Mouse (Mus musculus): ENCODE measurements around the gene Ptbp3. TPM values are rescaled to one million over a fixed set of nuclear protein-coding genes. Genes with fewer than 3 reads are reported as not detected.

Gene Ptbp3
- polyA plus RNA-seq, 1 experiment from 2014 or later = 37.4 TPM

DNA sequence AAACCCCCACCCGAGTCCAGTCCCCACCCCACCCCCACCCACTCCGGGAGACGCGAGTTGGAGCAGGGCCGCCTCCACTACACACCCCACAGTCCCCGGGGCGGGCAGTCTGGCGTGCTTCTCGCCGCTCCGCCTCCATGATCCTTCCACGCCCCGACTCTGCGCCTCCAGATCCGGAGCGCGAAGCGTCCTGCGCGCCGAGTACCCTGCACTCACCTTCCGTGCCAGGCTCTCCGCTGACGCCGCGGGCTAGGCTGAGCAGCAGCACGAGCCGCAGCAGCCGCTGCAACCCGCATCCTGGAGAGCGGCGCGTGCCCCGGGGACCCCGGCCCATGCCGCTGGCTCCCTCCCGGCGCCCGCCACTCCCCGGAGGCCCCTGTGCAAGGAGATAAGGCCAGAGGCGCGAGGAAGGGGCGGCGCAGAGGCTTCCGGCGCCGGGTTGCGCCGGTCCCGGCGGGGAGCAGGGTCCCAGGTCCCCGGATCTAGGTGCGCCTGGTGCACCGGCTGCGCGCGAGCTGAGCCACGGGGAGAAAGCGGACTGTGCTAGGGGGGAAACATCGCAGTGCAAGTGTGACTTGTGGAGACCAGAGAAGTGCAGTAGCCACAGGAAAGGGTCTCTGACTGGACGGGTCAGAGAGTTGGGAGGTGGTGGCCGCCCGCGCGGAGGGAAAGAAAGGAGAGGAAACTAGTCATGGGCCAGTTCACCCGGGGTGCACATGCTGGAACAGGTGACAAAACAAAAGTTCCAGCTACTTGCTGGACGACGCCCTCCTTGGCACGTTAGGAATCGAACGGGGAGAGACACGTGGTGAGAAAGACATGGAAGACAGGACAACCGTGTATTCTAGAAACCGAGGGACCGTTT lies 110.9 kb downstream of the Ptbp3 start, which contains the start of gene Susd1:
Gene Susd1 (minus strand): TSS at position 644 of the 865 bp plus-strand sequence.
- WGBS = under 1% methylated on average over 74 of the region's 75 CpGs
- peak; percentile 78 for DNase-seq (ENCODE audit: low spot score)
- H3K36me3 ChIP-seq = no peaks in the 10 kb centered on the region
- H3K4me3 ChIP-seq = peak within 1 kb of the TSS; percentile 77
- H3K9me3 ChIP-seq (replicated peaks) = no peaks in the 10 kb centered on the region
- peaks cover 48% of the 10 kb centered on the region for H3K27me3 ChIP-seq (ENCODE audit: low read depth, poor library complexity, severe bottlenecking)
- H3K4me1 ChIP-seq = peaks cover 17% of the 10 kb centered on the region
- peak within 1 kb of the TSS; percentile 88 for H3K27ac ChIP-seq

GRCm38 (mm10) chr4:59435951-59436350 lies 113.2 kb downstream of the Ptbp3 start:
- Histone ChIP-seq H3K36me3 (no peaks in the 10 kb centered on the region), H3K9me3 (replicated peaks) (no peaks in the 10 kb centered on the region), H3K4me1 (peaks cover 20% of the 10 kb centered on the region), H3K27ac (no peak overlapping the region), H3K27me3 (ENCODE audit: low read depth, poor library complexity, severe bottlenecking) (peaks cover 48% of the 10 kb centered on the region), H3K4me3 (no peak overlapping the region)
- WGBS = 93% methylated on average over 4 of the region's 4 CpGs
- no peak for DNase-seq (ENCODE audit: low spot score)

DNA sequence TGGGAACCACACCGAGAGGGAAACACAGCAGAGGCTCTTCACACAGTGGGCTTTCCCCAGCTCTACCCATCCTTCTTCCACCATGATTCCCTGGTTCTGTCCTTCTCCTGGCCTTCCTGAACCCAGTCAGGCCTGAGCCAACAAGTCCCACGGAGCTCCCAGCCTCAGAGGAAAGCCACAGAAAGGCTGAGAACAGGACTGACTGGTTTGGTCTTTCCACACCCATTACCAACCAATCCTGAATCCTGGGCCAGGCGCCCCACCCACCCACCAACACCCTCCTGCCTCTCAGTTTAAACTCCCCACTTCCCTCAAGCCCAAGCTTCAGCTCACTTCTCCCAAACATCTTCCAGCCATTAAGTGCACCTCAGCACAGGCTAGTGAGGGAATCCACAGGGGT lies 115.1 kb downstream of the Ptbp3 start:
- Histone ChIP-seq H3K9me3 (replicated peaks) (no peaks in the 10 kb centered on the region), H3K36me3 (no peaks in the 10 kb centered on the region), H3K27ac (no peak overlapping the region), H3K27me3 (ENCODE audit: low read depth, poor library complexity, severe bottlenecking) (peaks cover 31% of the 10 kb centered on the region), H3K4me1 (peaks cover 20% of the 10 kb centered on the region), H3K4me3 (no peak overlapping the region)
- 62% methylated on average over 3 of the region's 3 CpGs for WGBS
- DNase-seq (ENCODE audit: low spot score) = no peak

GRCm38 (mm10) chr4:59429128-59429527 lies 120.0 kb downstream of the Ptbp3 start:
- H3K36me3 ChIP-seq = no peaks in the 10 kb centered on the region

DNA sequence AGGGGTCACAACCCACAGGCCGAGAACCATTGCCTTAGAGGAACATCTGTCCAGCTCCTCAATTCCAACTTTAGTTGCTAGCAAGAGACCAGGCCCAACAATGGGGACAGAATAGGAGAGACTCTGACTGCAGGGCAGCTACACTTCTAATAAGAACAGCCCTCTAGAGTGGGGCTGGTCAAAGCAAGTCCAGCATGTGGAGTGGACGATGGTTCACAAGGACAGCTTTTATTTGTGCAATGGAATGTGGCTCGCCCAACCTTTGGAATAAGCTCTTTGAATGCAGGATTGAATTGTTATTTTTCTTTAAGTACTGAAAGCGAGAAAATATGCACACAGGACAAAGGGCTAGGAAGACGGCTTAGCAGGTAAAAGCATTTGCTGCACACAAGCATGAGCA lies 122.7 kb downstream of the Ptbp3 start:
- H3K27ac ChIP-seq = no peak overlapping the region
- no peaks in the 10 kb centered on the region for H3K27me3 ChIP-seq (ENCODE audit: low read depth, poor library complexity, severe bottlenecking)
- H3K9me3 ChIP-seq (replicated peaks) = no peaks in the 10 kb centered on the region
- no peak overlapping the region for H3K4me3 ChIP-seq
- 89% methylated on average over 5 of the region's 5 CpGs for WGBS
- DNase-seq (ENCODE audit: low spot score) = no peak
- no peaks in the 10 kb centered on the region for H3K36me3 ChIP-seq
- H3K4me1 ChIP-seq = peaks cover 1% of the 10 kb centered on the region; the same call in 1 of the 2 replicates

More at GRCm38 (mm10) chr4:59429128-59429527, 120.0 kb downstream of the Ptbp3 start:
- no peak for DNase-seq (ENCODE audit: low spot score)
- 90% methylated on average over 6 of the region's 6 CpGs for WGBS
- no peaks in the 10 kb centered on the region for H3K9me3 ChIP-seq (replicated peaks)
- H3K4me3 ChIP-seq = no peak overlapping the region
- no peaks in the 10 kb centered on the region for H3K27me3 ChIP-seq (ENCODE audit: low read depth, poor library complexity, severe bottlenecking)
- H3K27ac ChIP-seq = no peak overlapping the region
- peaks cover 3% of the 10 kb centered on the region for H3K4me1 ChIP-seq

DNA sequence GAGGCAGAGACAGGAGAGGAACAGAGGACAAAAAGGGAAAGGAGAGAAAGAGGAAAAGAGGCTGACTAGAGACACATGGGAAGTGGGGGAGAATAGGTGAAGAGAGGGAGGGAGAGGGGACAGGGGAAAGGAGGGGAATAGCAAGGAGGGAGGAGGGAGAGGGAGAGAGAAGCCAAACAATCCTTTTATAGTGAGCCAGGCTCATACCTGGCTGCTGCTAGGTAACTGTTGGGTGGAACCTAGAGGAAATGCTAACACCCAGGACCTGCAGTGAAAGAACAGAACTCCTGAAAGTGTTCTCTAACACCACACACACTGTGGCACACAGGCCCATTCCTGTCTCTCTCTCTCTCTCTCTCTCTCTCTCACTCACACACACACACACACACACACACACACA lies 126.4 kb downstream of the Ptbp3 start:
- Histone ChIP-seq H3K27me3 (ENCODE audit: low read depth, poor library complexity, severe bottlenecking) (no peaks in the 10 kb centered on the region), H3K4me1 (peaks cover 3% of the 10 kb centered on the region; the same call in 1 of the 2 replicates), H3K36me3 (no peaks in the 10 kb centered on the region), H3K9me3 (replicated peaks) (no peaks in the 10 kb centered on the region), H3K27ac (peak overlapping the region; percentile 4; the same call in 1 of the 2 replicates), H3K4me3 (no peak overlapping the region)
- DNase-seq (ENCODE audit: low spot score) = no peak

GRCm38 (mm10) chr4:59422025-59422783 lies 127.0 kb downstream of the Ptbp3 start:
- Histone ChIP-seq H3K27me3 (ENCODE audit: low read depth, poor library complexity, severe bottlenecking) (no peaks in the 10 kb centered on the region), H3K9me3 (replicated peaks) (no peaks in the 10 kb centered on the region), H3K4me1 (peaks cover 3% of the 10 kb centered on the region; the same call in 1 of the 2 replicates), H3K36me3 (no peaks in the 10 kb centered on the region), H3K27ac (peak overlapping the region; percentile 4; the same call in 1 of the 2 replicates), H3K4me3 (no peak overlapping the region)
- 64% methylated on average over 5 of the region's 5 CpGs for WGBS
- no peak for DNase-seq (ENCODE audit: low spot score)

Other genes starting within 250 kb of the Ptbp3 start
- 1.2 and 2.0 TPM in 2 replicates for gene Susd1, start 110.7 kb downstream of the Ptbp3 start, polyA plus RNA-seq (2016; fragmentation: Nextera tagmentation; extraction: Ambion mirVana)
- gene Hsdl2, start 32.2 kb upstream of the Ptbp3 start, polyA plus RNA-seq (2016; fragmentation: Nextera tagmentation; extraction: Ambion mirVana) = 14.5 and 15.3 TPM in 2 replicates
- gene E130308A19Rik, start 76.8 kb upstream of the Ptbp3 start, polyA plus RNA-seq (2016; fragmentation: Nextera tagmentation; extraction: Ambion mirVana) = 36.4 and 42.6 TPM in 2 replicates